Mouse (Mus musculus) Muller cell, postnatal 12 days (primary cell): ENCODE measurements around the gene Ociad2.
"Not testable (repeated sequence)": the region's sequence is repeated elsewhere in the genome, so short reads cannot be mapped to it uniquely, and the experiment has no call there.

Experiments used
- DNase-seq: peaks from one replicate; pipeline ENCODE4 v3.0.0-alpha.2; 2015; ENCODE audit errors: inconsistent ontology term

Ociad2 gene

GRCm38 (mm10) chr5:73353519-73353918 is 12.7 kb upstream of the Ociad2 start:
- DNase-seq, result peak; percentile 75

DNA sequence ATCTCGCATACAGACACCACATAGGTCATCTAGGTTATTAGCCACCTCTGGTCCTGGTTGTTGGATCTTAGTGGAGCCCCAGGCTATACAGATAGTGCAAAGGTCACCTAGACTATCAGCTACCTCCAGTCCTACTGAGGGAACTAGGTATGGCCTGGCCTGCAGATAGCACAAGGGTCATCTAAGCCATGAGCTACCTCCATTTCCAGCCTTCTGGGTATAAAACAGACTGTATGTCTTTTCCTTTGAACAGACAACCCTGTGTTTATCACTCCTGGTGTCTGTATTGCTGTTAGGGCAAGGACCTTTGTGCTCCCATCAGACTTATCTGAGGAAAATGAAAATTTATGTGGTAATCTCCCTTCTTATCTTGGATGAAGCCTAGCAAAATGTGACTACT is 11.0 kb upstream of the Ociad2 start:
- no peak for DNase-seq

GRCm38 (mm10) chr5:73349514-73349913 is 8.7 kb upstream of the Ociad2 start:
- no peak for DNase-seq

DNA sequence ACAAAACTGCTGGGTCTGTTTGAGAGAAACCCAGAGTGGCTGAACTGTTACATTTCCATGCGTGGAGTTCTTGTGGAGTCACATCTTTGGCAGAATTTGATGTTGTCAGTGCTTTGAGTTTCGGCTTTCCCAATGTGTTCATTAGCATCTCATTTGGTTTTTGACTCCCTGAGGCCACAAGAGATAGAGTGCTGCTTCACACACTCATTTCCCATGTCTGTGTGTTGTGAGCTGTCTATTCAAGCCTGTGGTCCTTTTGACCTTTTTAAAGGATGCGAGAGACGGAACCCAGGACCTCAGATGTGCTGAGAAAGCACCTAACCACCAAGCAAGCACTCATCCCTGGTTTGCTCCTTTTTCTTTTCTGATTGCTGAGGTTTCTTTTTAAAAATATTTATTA is 4.4 kb upstream of the Ociad2 start:
- no peak for DNase-seq

DNA sequence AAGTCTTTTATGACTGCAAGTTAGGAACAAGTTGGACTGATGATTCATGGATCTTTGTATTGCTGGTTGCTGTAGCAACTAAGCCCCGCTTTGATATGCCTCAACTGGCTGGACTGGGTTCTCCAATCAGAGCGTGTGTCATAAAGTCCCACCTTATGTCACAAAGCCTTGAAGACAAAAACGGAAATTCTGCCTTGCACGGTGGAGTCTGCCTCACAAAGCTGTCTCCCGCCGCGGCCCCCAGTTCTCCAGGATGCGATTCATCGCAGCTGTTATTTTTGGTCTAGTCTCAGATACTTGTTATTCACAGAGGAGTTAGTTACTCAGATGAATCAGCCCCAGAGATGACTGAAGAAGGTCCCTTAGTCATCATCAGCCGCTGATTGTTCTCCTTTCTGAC is 3.5 kb upstream of the Ociad2 start:
- DNase-seq, result peak; percentile 85

DNA sequence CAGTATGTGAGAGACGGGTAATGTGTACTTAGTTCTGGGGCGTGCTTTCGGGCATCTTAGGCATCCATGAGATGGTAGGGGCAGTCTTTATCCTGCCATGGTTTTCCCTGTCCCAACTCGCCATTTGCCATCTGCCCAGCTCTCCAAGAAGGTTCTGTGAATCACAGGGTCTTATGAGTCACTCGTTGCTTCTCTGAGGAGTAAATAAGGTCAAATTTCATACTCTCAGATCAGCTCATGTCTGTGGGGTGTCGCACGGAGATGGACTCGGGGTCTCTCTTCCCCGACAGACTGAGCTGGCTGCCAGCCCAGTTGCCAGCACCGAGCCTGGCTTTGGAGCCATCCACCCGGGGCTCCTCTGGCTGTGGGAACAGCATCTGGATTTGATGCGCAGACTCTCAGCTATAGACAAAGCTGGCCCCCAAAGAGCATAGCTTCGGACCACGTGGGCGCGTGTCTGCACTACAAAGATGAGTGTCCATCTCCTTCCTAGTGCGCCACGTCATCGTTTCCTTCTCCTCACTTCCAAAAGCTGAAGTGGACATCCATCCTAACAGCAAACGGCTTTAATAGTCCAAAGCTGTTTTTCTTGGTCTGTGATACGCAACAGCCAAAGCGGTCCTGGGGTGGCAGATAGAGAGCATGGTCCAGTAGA is 2.0 kb upstream of the Ociad2 start:
- no peak for DNase-seq

DNA sequence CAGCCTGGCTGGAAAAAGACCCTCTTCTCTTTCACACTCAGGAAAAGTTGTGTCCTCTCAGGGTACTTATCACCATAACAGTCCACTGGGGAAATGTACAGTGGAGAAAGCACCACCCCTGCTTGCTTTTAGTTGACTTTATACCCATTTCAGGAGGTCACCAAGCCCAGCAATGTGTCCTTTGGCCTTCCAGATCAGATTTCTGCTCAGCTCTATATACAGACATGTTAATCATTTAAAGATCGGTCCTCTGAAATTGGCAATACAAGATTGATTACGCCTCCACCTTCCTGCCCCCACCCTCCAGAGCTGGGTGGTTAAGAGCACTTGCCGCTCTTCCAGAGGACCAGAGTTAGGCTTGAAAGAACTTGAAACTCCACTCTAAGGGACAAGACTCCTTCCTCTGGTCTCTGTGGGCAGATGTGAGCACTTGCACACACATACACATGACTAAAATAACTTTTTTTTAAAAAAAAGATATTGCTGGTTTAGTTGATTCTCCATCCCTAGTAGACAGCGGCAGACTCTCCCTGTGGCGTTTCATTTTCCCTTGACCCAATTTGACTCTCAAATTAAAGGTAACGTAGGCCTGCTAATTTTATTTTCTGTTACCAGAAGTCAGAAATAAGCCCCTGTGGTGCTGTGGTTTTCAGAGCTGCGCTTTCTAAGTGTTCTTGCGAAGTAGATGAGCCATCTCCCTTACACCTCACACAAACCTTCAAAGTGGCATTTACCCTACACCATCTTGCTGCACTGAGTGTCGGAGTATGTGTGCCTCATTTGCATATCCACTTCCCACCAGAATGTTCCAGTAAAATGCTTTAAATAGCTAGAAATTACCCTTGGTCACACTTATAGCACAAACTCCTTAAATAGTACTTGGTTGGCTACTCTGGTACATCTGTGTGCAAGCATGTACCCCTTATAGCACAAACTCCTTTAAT is 777 bp downstream of the Ociad2 start:
- DNase-seq, result no peak

- DNase-seq, result peak; percentile 45
These were observed 2.0 kb downstream of the Ociad2 start for GRCm38 (mm10) chr5:73338832-73339163.

GRCm38 (mm10) chr5:73337961-73338831 is 2.6 kb downstream of the Ociad2 start:
- DNase-seq, result peak; percentile 46

- DNase-seq, result no peak
These were observed 4.4 kb downstream of the Ociad2 start for GRCm38 (mm10) chr5:73336448-73336847.

DNA sequence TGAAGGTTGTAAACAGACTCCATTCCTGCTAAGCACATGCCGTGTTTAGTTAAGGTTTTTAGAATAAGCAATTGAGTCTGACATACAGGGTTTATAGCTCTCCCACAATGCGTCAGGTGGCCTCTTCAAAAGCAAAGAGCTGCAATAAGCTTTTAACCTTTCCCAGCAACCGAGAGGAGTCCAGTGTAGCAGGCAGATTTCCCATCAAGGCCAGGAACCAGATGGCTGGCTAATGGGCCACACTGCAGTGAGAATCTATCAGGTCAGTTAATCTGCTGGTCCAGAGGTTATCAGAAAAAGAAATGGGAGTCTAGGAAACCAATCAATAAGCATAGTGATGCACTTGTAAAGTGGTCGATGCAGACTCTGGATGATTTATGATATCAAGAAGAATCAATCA is 9.8 kb downstream of the Ociad2 start:
- no peak for DNase-seq

GRCm38 (mm10) chr5:73324526-73325170 is 16.2 kb downstream of the Ociad2 start:
- no peak for DNase-seq

GRCm38 (mm10) chr5:73323602-73324001 is 17.2 kb downstream of the Ociad2 start:
- DNase-seq, result no peak

DNA sequence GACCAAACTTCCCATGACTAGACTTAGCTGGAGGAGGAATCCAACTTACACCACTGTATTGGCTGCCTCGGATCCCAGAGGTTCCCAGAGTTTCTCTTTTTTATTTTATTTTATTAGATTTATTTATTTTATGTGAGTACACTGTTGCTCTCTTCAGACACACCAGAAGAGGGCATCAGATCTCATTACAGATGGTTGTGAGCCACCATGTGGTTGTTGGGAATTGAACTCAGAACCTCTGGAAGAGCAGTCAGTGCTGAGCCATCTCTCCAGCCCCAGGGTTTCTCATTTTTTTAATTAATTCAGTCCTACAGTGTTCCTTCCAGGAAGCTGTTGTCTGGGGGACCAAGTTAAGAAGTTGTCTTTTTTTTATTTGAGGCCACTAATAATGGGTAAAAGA is 18.1 kb downstream of the Ociad2 start:
- not testable (repeated sequence) for DNase-seq

- no peak for DNase-seq
These were observed 21.5 kb downstream of the Ociad2 start for GRCm38 (mm10) chr5:73319306-73319705.

GRCm38 (mm10) chr5:73314654-73315053 is 26.2 kb downstream of the Ociad2 start:
- DNase-seq, result no peak

DNA sequence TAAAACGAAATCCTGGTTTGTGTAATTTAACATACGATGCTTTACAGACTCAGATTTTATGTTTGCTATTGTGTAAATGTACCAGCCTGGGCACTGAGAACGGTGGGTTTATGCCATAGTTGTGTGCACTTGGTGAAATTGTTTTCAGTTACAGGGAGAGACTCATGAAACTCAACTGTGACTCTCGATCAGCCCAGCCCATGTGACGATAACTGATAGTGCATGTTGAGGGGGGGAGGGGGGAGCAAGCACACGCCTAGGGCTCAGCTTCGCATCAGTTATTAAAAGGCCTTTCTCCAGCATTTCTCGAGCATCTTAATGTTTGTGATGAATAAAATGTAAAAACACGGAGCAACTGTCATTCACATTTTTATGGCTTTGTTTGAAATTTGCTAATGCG is 27.2 kb downstream of the Ociad2 start:
- DNase-seq, result no peak

- no peak for DNase-seq
These were observed 29.4 kb downstream of the Ociad2 start for GRCm38 (mm10) chr5:73311458-73311857.

DNA sequence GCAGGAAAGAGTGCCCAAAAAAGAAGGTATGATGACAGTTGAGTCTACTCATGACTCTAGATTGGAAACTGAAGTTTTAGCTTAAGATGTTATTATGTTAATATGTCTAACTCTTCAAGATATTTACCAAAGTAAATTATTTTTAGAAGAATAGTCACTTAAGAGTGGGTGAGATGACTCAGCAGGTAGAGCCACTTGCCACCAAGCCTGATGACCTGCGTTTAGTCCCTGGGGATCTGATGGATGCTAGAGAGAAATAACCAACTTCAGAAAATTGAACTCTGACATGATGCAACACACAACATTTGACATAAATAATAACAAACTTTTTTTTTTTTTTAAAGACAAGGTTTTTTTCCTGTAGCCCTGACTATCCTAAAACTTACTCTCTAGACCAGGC is 30.4 kb downstream of the Ociad2 start:
- DNase-seq, result no peak

DNA sequence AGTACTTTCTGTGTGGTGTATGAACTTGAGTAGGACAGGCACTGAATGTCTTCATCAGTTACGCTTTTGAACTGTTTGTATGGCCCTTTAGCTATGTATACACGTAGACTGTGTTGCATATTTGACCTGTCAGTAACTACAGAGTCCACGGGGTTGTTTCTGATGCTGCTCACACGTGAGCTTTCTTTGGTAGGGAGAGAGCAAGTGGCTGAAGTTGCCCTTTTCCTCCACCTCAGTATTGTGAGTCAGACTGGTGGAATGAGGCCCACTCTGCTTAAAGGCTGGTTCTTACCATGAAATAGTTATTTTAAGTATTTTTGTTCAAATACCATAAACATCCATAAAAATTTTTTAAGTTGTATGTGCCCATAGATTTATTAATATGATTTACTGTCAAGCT is 31.3 kb downstream of the Ociad2 start:
- no peak for DNase-seq

GRCm38 (mm10) chr5:73307297-73307696 is 33.5 kb downstream of the Ociad2 start:
- no peak for DNase-seq

DNA sequence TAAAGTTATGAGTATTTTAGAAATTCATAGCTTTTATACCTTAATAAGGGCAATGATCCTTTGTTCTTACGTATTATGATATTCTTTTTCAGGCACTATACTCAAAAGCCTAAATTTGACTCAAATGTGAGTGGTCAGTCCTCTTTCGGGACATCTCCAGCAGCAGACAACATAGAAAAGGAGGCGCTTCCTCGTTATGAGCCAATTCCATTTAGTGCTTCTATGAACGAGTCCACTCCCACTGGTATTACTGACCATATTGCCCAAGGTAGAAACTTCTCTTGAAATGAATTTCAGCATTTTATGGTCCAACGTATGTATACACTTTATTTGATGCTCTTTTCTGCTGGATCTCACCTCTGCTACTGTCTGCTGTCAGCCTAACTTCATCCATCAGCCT is 34.3 kb downstream of the Ociad2 start:
- no peak for DNase-seq
